Mouse (Mus musculus) embryo, embryonic 11 days (tissue): ENCODE results near the gene Bach1.

ENCODE experiments used
- DNase-seq: peaks from one replicate; pipeline ENCODE4 v3.0.0-alpha.2; 2015

Bach1 gene

DNA sequence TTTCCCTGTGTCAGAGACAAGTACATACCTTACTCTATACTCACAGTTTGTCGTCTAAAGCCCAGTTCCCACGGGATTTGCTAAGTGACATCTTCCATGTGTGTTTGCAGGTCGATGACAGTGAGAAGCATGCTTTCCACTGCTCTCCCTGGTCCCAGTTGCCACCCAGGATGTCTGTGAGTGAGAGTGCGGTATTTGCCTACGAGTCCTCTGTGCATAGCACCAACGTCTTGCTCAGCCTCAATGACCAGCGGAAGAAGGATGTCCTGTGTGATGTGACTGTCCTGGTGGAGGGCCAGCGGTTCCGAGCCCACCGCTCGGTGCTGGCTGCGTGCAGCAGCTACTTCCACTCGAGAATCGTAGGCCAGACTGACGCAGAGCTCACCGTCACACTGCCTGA is 16.5 kb downstream of the Bach1 start:
- no peak for DNase-seq

DNA sequence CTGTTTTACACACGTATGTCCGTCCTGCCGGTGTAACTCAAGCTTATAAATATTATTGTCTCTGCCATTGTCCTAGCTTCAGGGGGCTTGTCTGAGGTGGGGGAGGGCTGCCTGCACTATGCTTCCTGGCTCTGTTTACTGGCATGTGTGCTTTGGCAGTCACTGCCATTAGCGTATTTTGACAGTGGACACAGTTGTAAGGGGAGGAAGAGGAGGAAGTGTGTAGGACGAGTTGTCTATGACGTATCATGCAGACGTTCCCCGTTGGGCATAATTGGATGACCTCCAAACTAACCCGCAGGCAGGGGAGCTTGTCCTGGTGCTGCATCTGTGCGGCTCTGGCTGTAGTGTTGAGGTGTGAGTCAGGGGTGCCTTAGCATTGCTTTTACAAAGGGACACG is 17.5 kb downstream of the Bach1 start:
- DNase-seq = no peak

DNA sequence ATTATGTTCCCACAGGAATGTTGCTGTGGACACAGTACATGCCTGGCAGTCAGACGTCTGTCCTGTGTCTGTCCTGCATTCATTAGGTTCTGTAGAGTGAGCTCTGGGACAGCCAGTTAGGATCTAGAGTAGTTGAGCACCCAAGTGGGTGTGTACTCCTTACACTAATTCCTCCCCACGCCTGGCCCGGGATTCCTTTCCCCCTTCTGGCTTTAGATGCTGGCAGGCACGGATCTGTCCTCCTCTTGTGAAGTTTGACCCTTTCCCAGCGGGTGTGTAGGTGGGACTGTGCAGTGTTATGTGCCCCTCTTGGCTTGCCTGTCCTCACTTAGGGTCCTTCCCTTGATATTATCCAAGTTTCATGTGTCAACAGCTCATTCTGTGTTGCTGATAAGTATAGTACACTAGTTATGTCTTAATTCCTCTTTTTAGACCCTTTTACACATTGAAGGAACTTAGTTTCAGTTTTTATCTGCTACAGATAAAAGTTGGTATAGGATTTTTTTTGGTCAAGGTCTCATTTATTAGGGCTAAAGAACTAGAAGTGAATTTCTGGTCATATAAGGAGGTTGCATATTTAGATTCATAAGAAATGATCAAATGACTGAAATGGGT is 18.4 kb downstream of the Bach1 start:
- no peak for DNase-seq

DNA sequence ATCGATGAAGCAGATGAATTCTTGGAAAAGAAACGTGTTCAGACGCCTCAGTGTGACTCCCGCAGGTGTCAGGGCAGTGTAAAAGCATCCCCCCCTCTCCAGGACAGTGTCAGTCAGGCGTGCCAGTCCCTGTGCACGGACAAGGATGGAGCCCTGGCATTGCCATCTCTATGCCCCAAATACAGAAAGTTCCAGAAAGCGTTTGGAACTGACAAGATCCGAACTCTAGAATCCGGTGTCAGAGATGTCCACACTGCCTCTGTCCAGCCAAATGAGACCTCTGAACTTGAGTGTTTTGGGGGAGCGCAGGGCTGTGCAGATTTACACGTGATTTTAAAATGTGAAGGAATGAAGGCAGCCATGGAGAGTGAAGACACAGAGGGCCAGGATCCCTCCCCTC is 20.3 kb downstream of the Bach1 start:
- no peak for DNase-seq

DNA sequence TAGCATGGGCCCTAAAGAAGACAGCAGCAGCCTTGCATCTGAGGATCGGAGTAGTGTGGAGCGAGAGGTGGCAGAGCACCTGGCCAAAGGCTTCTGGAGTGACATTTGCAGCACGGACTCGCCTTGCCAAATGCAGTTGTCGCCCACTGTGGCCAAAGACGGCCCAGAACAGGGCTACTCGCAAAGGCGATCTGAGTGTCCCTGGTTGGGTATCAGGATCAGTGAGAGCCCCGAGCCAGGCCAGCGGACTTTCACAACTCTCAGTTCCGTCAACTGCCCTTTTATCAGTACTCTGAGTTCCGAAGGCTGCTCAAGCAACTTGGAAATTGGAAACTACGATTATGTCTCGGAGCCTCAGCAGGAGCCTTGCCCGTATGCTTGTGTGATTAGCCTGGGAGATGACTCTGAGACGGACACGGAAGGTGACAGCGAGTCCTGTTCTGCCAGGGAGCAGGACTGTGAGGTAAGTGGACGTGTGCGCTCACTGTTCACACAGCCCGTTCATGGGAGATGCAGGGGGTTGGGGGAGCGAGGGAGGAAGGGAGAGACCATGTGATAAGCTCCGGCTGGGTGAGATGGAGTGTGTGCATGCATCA is 21.0 kb downstream of the Bach1 start:
- no peak for DNase-seq

DNA sequence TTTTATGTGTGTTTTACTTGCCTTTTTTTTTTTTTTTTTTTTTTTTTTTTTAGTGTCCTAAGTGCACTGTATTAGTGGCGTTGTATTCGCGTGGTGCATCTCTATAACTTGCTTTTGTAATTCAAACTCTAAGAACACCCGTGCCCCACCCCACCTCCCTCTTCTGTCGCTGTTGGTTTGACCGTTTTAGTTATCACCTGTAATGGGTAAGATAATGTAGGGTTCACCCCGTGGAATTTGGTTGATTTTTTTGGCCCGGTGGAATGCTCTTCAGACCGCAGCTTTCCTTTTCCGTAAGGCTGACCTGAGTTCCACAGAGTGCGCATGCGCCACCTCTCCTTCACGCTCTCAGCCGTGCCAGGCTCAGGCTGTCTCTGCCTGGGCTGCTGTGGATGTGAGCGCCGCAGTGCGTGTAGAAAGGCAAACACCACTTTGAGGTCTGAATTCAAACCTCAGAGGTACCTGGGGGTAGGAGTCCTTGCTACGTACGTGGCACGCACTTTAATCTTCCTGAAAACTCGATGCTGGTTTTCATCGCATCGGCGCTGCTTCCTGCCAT is 22.2 kb downstream of the Bach1 start:
- no peak for DNase-seq

DNA sequence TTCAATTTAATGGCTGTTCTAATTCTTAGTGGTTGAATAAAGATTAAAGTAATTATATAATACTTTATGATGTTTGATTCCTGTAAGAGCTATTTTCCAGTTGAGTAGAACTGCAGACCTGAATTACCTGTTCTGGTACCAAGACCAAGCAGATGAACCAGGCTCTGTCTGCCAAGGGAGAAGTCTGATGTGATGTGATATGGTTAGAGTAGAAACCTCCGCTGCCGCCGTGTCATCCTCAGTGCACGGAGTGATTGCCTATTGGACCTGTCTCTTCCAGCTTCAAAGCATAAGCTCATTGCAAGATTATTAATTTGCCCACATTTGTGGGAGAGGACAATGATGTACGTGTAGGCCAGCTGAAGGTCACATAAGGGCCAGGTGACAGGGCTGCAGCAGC is 24.1 kb downstream of the Bach1 start:
- DNase-seq = no peak

DNA sequence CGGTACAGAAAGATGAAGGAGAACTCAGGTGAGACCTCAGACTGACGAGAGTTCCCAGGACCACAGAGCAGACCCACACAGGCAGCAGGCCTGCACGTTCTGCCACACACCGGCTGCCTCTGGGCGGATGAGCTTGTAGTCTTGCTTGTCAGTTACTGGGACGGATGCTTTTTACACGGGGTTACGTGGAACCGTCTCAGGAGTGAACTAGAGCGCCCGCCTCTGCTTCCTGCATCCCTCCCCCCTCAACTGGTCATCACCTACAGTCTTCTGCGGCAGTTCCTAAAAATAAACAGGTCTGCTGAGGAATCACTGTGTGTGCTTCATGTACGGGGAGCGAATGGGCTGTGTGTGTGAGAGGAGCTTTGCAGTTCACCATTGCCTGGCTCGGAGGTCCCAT is 24.7 kb downstream of the Bach1 start:
- no peak for DNase-seq

DNA sequence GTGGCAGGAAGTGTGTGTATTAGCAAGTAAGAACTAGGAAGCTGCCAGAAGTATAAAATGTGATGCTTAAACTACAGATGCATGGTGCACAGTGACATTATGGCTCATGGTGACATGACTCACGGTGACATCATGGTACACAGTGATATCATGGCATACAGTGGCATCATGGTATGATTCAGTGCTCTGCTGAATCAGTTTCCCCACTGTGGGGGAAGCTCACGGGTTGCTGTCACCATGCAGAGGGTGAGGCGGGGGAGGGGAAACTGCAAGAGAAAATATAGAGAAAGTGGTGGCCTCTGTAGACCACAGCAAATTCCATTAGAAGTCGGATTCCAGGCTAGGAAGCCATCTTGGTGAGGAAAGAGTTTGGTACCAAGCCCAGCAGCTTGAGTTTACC is 26.1 kb downstream of the Bach1 start:
- DNase-seq = no peak

DNA sequence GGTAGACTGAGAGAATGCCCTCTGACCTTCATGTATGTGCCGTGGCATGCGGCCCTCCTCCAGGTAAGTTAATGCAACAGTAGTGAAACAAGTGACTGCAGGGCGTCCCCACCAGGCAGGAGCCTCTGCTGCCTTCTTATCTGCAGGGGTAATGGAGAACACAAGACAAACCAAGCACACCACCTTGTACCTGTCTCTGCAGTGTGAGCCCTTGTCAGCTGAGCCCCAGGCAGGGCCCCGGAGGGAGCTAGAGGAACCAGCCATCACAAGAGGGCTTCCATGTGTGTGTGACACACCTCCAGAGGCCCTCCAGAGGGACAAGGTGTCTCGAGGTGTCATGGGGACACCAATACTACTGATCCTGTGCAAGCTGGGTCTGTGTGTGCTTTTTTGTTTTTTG is 26.5 kb downstream of the Bach1 start:
- DNase-seq = no peak

DNA sequence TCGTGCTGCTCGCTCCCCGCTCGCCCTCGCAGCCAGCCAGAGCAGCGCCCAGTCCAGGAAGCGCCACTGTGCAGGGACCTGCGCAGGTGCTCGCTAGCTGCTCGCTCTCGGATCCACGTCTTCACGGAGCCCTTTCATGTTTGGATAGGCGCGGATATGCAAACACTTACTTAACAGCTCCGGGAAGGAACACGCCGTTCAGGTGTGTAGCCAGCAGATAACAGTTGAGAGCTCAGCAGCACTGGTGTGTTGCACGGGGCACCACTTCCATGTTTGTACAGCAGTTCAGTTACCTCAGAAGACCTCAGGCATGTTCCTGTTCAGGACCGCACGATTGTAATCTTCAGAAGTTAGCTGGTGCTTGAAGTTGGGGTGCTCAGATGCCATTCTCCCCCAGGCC is 27.2 kb downstream of the Bach1 start:
- DNase-seq = no peak

DNA sequence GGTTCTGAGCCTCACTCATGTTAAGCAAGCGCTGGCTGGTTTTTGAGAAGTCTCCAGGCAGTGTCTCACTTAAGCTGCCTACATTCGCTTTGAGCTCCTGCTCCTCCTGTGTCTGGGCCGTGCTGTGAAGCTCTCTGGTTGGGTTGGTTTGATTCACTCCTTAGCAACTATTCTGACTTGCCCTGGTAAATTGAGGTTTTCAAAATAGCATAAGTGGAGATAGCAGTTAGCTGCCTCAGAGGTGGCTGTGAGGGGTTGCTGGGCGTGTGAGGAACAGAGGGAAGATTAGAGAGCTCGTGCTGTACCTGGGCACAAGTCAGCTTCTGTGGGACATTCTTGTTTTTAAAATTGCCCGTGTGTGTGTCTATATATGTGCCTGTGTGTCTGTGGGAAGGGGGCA is 27.6 kb downstream of the Bach1 start:
- DNase-seq = no peak

DNA sequence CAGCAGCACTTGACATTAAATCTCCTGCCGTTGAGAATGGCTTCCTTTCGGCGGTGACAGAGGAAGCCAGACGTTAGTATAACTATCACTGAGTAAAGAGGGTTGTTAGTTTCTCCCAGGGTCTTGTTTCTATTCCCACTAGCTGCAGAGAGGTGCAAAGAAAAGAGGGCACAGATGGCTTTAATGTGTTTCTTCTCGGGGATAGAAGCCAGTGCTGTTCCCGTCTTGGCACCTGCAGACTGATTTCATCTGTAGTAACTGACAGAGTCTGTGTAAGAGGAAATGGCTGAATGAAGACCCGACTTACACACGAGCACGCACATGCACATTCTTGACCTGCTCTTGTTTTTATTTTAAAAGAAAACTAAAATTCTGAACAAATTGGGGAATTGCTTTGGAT is 28.5 kb downstream of the Bach1 start:
- DNase-seq = no peak

DNA sequence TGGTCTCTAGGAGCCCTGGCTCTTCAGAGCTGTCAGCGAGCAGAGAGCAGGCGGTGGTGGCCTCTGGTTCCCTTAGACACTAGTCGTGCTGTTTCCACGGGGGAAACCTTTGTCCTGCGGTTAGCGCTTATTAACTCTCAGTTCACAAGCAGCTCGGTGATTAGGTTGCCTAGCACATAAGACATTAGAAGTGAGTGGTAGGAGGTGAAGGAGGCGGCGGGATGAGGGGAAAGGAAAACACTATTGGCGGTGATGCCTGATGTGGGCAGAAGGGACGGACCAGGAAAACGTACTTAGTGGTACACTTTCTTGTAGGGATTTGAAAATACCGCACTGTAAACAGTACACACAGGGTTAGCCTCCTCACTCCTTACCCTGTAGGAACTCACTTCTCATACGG is 29.2 kb downstream of the Bach1 start:
- no peak for DNase-seq

DNA sequence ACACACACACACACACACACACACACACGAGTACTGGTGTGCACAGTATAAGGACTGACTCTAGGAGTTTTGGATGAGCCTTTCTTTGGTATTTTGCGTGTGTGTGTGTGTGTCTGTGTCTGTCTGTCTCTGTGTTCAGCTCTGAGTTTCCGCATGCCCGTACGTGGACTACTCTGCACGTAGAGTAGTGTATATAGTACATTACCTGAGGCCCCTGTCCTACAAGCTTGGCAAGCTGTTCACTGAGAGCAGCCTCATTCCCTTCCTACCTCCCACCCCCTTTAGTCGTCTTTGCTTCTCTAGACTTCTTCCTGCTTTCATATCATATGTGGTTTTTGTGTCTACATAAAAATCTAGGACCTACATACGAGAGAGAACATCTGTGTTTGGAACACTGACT is 30.0 kb downstream of the Bach1 start:
- no peak for DNase-seq

DNA sequence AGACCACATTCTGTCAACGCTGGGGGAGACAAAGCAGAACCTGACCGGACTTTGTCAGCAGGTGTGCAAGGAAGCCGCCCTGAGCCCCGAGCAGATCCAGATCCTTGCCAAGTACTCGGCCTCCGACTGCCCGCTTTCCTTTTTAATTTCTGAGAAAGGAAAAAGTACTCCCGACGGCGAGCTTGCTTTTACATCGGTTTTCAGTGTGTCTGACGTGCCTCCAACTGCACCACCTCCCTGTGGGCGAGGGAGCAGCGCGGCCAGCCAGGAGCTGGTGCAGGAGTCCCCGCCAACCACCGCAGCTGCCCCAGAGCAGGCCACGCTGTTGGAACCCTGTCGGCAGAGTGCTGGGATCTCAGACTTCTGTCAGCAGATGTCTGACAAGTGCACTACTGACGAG is 30.7 kb downstream of the Bach1 start:
- DNase-seq = no peak

DNA sequence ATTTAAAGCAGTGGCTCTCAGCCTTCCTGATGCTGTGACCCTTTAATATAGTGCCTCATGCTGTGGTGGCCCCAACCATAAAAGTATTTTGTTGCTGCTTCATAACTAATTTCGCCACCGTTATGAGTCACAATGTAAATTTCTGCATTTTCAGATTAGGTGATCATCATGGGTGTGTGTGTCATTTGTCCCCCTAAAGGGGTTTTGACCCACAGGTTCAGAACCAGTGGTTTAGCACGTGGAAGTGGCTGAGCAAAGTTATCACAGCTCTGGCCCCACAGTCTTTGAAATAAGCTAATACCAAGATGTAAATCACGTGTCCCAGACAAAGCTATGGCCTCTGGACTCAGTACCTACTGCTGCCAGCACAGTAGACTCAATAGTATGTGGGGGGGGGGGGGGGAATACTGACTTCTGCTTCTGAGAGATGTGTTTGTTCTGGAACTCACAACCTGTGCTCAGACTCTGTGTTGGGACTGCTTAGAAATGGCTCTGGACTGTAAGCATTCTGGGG is 36.2 kb downstream of the Bach1 start:
- DNase-seq = no peak

DNA sequence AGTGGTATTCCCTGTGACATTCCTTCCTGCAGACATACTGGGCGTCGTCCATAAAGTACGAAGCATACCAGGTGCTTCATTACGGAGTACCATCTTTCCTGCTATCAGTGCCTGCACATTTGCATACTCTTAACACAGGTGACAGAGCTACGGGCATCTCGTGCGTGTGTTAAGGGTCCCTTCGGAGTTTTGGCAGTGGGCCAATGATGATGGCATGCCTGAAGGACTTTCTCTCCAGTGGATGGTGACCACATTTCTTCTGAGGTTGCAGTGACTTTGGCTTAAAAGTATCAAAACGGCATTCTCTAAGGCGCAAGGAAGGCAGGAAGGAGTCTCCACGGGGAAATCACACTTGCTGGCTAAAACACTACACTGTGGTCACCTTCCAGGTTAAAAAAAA is 37.4 kb downstream of the Bach1 start:
- no peak for DNase-seq

DNA sequence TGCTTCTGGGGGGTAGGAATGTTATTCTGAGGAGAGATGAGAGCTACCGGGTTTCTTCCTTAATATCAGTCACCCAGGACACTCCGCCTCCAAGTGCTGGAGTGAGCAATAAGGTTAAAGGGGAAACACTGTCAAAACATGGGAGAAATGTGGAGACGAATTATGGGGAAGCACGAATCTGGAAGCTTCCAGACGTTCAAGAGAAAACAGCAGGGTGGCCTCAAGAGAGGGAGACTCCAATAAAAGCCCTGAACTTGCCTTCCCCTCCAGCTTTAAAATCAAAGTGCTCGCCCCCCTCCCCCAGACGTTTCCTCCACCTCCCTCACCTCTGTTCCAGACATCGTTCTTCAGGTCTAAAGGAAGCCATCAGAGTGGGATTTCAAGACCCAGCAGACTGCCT is 38.6 kb downstream of the Bach1 start:
- no peak for DNase-seq

DNA sequence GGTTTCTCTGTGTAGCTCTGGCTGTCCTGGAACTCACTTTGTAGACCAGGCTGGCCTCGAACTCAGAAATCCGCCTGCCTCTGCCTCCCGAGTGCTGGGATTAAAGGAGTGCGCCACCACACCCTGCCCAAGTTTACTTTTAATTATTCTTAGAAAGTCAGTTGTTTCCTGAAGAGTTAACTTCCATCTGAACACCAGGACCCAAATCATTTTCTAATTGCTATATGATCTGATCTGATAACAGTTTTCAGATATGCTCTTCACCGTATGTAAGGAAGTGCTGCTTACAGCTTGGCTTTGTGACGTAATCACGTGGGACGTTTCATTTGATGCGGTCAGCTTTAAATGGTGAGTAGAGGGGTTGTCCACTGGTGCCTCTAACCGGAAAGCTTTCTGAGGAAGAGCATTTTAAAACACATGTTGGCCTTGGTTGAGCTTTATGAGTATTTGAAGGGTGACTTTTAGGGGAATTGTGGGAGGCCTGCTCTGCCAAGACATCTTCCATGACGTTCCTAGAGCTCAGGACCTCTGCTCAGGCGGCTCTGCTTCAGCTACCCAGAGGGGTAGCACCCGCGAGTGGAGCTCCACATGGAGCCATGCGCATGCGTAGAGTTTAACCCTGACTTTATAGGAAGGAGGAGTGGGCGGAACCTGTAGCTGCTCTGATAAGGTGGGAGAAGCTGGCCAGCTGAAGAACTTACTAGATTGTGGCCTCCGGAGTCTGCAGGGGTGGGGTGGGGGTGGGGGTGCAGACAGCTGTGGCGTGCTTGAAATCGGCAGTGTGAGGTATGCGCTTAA is 39.3 kb downstream of the Bach1 start:
- DNase-seq = no peak

DNA sequence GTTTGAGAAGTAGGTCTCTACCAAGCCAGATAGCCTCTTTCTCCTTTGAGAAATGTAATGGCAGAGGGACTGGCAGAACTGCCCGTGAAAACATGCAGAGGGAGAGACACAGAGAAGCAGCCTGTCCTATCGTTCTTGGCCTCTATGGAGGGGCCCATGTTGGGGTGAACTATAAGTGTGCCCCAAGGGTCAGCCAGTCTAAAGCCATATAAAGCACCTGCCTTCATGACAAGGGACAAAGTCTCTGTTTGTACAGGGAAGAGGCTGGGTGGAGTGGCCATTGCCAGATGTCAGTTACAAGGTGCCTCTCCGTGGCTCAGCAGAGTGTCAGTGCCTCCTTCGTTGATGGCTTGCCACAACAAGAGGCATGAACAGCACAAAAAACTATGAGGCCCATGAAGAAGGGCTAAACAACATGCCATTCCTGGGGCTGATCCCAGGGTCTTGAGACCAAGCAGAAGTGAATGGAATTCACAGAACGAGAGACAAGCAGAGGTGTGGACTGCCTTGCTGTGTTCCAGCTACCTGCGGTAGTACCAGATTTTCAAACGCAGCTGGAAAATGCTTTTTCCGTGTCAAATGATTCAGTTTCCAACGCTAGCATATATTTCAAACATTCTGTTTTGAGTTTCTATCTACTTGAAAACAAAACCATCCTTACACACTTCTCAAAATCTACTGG is 42.4 kb downstream of the Bach1 start:
- no peak for DNase-seq

DNA sequence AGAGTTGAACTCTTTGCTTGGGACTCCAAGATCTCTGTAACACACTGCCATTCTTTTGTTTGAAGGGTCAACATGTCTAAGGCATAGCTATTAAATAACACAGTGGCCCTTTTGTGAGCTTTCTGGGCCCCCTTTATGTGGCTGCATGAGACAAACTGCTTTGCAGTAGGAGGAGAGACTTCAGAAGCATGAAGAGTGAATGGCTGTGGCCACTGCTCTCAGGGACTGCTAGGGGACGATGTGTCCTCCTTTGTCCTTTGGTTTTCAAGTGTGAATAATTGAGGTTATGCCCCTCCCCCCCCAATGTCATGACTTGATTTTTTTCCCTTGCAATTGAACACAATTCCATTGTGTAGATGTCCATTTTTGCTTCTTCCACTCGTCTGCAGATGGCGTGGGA is 44.9 kb downstream of the Bach1 start:
- peak; percentile 24 for DNase-seq

DNA sequence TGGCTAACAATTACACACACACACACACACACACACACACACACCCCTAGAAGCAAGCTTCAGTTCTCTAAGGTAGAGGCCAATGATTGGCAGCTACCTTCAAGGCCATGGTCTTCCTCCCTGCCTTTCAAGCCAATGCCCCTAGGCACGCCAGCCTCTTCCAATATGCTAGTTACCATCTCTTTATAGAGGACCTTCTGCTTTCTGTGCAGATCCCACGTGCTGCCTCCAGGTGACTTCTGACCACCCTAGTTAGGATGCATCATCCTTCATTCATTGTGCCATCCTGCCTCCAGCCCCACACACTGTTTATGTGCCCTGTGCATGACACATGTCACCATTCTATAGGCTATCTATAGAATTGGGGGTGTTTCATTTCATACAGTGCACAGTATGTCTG is 45.6 kb downstream of the Bach1 start:
- DNase-seq = no peak
